Mouse (Mus musculus): ENCODE measurements around the gene Tmem184a. TPM values are rescaled to one million over a fixed set of nuclear protein-coding genes. Genes with fewer than 3 reads are reported as not detected.

Tmem184a gene
- 4.8 and 5.9 TPM in 2 replicates for polyA plus RNA-seq (2012; rRNA removed)
- polyA plus RNA-seq (2014; fragmentation: Nextera tagmentation; extraction: Ambion mirVana): 5.7 and 6.1 TPM in 2 replicates

DNA sequence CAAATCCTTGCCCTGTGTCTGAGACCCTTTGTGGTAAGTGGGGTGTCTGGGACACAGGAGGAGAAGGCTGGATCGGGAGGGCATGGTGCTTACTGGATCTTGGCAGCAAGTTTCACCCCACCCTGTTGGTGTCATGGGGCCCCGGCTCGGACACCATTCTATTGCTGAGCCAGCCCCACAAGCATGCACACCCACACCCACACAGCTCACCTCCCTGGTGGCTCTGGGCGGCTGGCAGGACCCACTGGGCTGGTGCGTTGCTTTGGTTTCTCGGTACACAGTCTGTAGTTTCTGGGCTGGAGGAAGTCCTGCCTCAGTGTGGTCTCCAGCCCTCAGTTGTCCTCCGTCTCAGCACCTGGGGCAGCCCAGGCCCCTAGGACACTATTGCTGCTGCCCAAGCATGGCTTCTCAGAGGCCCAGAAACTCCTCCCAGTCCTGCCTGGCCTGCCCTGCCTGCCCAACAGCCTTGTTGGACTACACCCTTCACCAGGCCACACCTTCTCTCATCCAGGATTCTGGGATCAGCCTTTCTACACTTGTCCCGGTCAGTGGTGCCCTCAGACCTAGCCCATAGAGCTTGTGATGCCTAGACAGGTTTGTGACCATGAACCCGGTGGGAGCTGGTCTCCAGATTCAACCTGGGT, at the start of gene Tmem184a:
TSS of gene Tmem184a (minus strand) at position 380 of the 644 bp plus-strand sequence.
- H3K9me3 ChIP-seq (ENCODE audit: control insufficient read depth, low read length): no peaks in the 10 kb centered on the region
- no peak for TF ChIP-seq POLR2A (IDR thresholded peaks at IDR 0.05; ENCODE audit: borderline replicate concordance, extremely low read depth, insufficient read depth, insufficient read length)
- 0 out of 2 replicates have a peak, but pooled peaks cover 2% of the 10 kb centered on the region for H3K27me3 ChIP-seq (ENCODE audit: control insufficient read depth, insufficient read depth, low read length)
- ATAC-seq (ENCODE audit: low FRiP score, low read depth): no peak
- 78% methylated on average over 9 of the region's 9 CpGs for WGBS
- no peak within 1 kb of the TSS for H3K4me2 ChIP-seq (replicated peaks; ENCODE audit: low read depth, low read length, severe bottlenecking)
- DNase-seq (ENCODE audit: low spot score): no peak
- no peak within 1 kb of the TSS for H3K27ac ChIP-seq (replicated peaks; ENCODE audit: low read depth, low read length)
- no peaks in the 10 kb centered on the region for H3K4me1 ChIP-seq (ENCODE audit: control insufficient read depth, insufficient read depth, low read length)
- no peak within 1 kb of the TSS for H3K4me3 ChIP-seq (replicated peaks; ENCODE audit: low read length)
- peaks cover 27% of the 10 kb centered on the region for H3K36me3 ChIP-seq (ENCODE audit: control insufficient read depth, insufficient read depth, low read length)
- no peak within 1 kb of the TSS for H3K9ac ChIP-seq (ENCODE audit: low read depth, low read length, severe bottlenecking)

DNA sequence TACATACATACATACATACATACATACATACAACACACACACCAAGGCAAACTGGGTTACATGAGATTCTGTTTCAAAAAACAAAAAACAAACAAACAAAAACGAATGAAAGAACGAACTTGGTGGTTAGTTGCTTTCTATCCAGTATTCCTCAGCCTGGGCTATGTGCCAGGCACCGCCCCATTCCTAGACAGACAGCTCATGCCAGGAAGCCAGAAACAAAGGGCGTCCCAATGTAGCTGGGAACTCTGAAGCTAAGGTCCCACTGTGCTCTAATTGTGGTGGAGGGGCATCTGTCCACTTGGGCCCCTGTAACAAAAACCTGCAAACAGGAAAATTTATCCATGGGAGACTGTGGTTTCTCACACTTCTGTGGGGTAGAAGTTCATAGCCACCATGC, 43.0 kb upstream of the Tmem184a start:
- no peaks in the 10 kb centered on the region for H3K4me1 ChIP-seq (ENCODE audit: control insufficient read depth, insufficient read depth, low read length)
- no peak for TF ChIP-seq POLR2A (IDR thresholded peaks at IDR 0.05; ENCODE audit: borderline replicate concordance, extremely low read depth, insufficient read depth, insufficient read length)
- no peak overlapping the region; the same call in 1 of the 2 replicates for H3K9ac ChIP-seq (ENCODE audit: low read depth, low read length, severe bottlenecking)
- H3K4me3 ChIP-seq (replicated peaks; ENCODE audit: low read length): no peak overlapping the region
- H3K4me2 ChIP-seq (replicated peaks; ENCODE audit: low read depth, low read length, severe bottlenecking): no peak overlapping the region
- H3K9me3 ChIP-seq (ENCODE audit: control insufficient read depth, low read length): no peaks in the 10 kb centered on the region
- ATAC-seq (ENCODE audit: low FRiP score, low read depth) (no peak), DNase-seq (ENCODE audit: low spot score) (peak; percentile 42)
- H3K27ac ChIP-seq (replicated peaks; ENCODE audit: low read depth, low read length): no peak overlapping the region
- no peaks in the 10 kb centered on the region for H3K27me3 ChIP-seq (ENCODE audit: control insufficient read depth, insufficient read depth, low read length)
- WGBS: 60% methylated on average over 4 of the region's 4 CpGs
- no peaks in the 10 kb centered on the region for H3K36me3 ChIP-seq (ENCODE audit: control insufficient read depth, insufficient read depth, low read length)

- H3K27ac ChIP-seq (replicated peaks; ENCODE audit: low read depth, low read length): no peak overlapping the region
- TF ChIP-seq POLR2A (IDR thresholded peaks at IDR 0.05; ENCODE audit: borderline replicate concordance, extremely low read depth, insufficient read depth, insufficient read length): no peak
- ATAC-seq (ENCODE audit: low FRiP score, low read depth): no peak
Observed at GRCm38 (mm10) chr5:139860328-139861104, 40.8 kb upstream of the Tmem184a start.

DNA sequence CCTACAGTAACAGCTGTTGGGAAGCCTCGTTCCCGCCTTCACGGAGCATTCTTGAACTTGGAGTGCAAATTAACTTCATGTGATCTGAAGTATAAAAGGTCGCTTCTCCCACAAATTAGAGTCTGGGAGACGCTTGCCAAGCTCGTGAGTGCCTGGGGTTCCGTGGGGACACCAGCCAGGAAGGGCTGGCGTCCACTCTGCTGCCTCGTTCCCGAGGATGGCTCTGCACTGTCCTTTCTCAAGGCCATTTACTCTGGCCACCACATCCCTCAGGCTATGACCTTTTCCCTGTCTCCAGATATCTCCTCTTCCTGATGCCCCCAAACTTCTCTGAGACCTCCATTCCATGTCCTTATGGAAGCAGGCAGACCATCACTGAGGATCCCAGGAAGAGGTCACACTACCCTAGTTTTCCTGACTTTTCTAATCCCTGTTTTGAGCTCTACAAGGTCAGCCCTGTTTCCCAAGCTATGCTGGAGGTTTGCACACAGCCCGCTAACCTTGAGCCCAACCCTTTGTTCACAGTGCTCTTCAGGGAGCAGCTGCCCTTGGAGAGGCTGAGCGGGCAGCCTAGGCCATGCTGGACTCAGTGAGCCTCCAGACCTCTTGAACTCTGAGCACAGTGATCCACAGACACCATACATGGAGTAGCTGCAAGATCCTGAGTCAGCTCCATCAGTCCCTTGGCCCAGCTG, 30.1 kb upstream of the Tmem184a start:
- Histone ChIP-seq H3K9me3 (ENCODE audit: control insufficient read depth, low read length) (peaks cover 3% of the 10 kb centered on the region), H3K27me3 (ENCODE audit: control insufficient read depth, insufficient read depth, low read length) (no peaks in the 10 kb centered on the region), H3K36me3 (ENCODE audit: control insufficient read depth, insufficient read depth, low read length) (no peaks in the 10 kb centered on the region), H3K4me3 (replicated peaks; ENCODE audit: low read length) (no peak overlapping the region), H3K9ac (ENCODE audit: low read depth, low read length, severe bottlenecking) (no peak overlapping the region), H3K27ac (replicated peaks; ENCODE audit: low read depth, low read length) (no peak overlapping the region), H3K4me1 (ENCODE audit: control insufficient read depth, insufficient read depth, low read length) (no peaks in the 10 kb centered on the region), H3K4me2 (replicated peaks; ENCODE audit: low read depth, low read length, severe bottlenecking) (no peak overlapping the region)
- ATAC-seq (ENCODE audit: low FRiP score, low read depth) (no peak), DNase-seq (ENCODE audit: low spot score) (no peak)
- 72% methylated on average over 12 of the region's 12 CpGs for WGBS
- TF ChIP-seq POLR2A (IDR thresholded peaks at IDR 0.05; ENCODE audit: borderline replicate concordance, extremely low read depth, insufficient read depth, insufficient read length): no peak

More at GRCm38 (mm10) chr5:139860328-139861104, 40.8 kb upstream of the Tmem184a start:
- Histone ChIP-seq H3K9ac (ENCODE audit: low read depth, low read length, severe bottlenecking) (no peak overlapping the region), H3K4me1 (ENCODE audit: control insufficient read depth, insufficient read depth, low read length) (no peaks in the 10 kb centered on the region), H3K36me3 (ENCODE audit: control insufficient read depth, insufficient read depth, low read length) (no peaks in the 10 kb centered on the region), H3K4me3 (replicated peaks; ENCODE audit: low read length) (no peak overlapping the region), H3K4me2 (replicated peaks; ENCODE audit: low read depth, low read length, severe bottlenecking) (no peak overlapping the region), H3K27me3 (ENCODE audit: control insufficient read depth, insufficient read depth, low read length) (no peaks in the 10 kb centered on the region), H3K9me3 (ENCODE audit: control insufficient read depth, low read length) (no peaks in the 10 kb centered on the region)
- WGBS: 36% methylated on average over 15 of the region's 15 CpGs
- DNase-seq (ENCODE audit: low spot score): no peak

DNA sequence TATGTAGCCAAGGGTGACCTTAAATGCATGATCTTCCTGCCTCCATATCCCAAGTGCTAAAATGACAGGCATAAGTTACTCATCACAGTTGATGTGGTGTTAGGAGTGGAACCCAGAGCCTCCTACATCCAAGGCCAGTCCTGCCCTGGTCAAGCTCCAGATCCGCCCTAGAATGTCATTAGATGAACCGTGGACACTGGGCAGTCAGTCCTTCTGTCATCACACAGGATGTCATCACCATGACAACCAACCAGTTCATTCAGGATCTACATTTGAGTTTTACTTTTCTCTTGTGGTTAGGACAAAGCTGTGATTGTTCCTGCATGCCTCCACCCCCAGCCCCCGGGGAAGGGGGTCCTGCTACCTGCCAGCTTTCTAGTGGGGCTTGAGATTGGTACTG, 19.4 kb upstream of the Tmem184a start:
- TF ChIP-seq POLR2A (IDR thresholded peaks at IDR 0.05; ENCODE audit: borderline replicate concordance, extremely low read depth, insufficient read depth, insufficient read length): no peak
- DNase-seq (ENCODE audit: low spot score) (no peak), ATAC-seq (ENCODE audit: low FRiP score, low read depth) (peak; percentile 39; the same call in 1 of the 2 replicates)

More for the DNA sequence above, 19.4 kb upstream of the Tmem184a start:
- no peaks in the 10 kb centered on the region for H3K36me3 ChIP-seq (ENCODE audit: control insufficient read depth, insufficient read depth, low read length)
- H3K4me3 ChIP-seq (replicated peaks; ENCODE audit: low read length): no peak overlapping the region
- 58% methylated on average over 3 of the region's 3 CpGs for WGBS
- no peaks in the 10 kb centered on the region for H3K9me3 ChIP-seq (ENCODE audit: control insufficient read depth, low read length)
- H3K4me2 ChIP-seq (replicated peaks; ENCODE audit: low read depth, low read length, severe bottlenecking): no peak overlapping the region
- H3K27me3 ChIP-seq (ENCODE audit: control insufficient read depth, insufficient read depth, low read length): no peaks in the 10 kb centered on the region
- H3K9ac ChIP-seq (ENCODE audit: low read depth, low read length, severe bottlenecking): no peak overlapping the region
- no peak overlapping the region for H3K27ac ChIP-seq (replicated peaks; ENCODE audit: low read depth, low read length)
- no peaks in the 10 kb centered on the region for H3K4me1 ChIP-seq (ENCODE audit: control insufficient read depth, insufficient read depth, low read length)
